Mouse (Mus musculus) adrenal gland, postnatal 10 days (tissue): ENCODE measurements at regions not wholly inside any gene's neighbourhood (a gene's known extent, or its start where the extent isn't known, plus 50 kb on each side); places are given as distances from the start of the nearest gene placed in this dataset.
"Not testable (repeated sequence)": the region's sequence is repeated elsewhere in the genome, so short reads cannot be mapped to it uniquely, and the experiment has no call there.

Experiments used
- DNase-seq: peaks from one replicate; pipeline ENCODE4 v3.0.0; 2021; ENCODE audit warnings: mixed read lengths

GRCm38 (mm10) chr6:5663433-5664175, 61.8 kb upstream of the Dync1i1 start:
- no peak for DNase-seq

DNA sequence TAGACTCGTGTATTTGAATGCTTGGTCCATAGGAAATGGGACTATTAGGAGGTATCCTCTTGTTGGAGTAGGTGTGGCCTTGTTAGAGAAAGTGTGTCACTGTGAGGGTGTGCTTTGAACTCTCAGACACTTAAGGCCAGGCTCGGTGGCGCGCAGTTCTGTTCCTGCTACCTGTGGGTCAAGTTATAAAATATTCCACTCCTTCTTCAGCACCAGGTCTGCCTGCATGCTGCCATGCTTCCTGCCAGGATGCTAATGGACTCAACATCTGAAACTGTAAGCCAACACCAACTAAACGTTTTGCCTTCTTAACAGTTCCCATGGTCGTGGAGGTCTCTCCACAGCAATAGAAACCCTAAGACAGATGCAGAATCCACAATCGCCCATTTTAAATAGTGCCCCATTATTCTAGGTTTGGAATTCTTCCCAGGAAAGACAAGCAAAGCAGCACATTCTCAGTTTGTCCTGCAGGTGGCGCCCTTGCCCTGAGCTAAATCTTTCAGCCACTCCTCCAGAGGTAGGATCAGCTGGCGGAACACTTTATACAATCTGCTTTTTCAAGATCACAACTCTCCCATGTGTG, 80.2 kb upstream of the Dync1i1 start:
- peak; percentile 87 for DNase-seq

- DNase-seq, result no peak
These were observed 91.2 kb upstream of the Dync1i1 start for GRCm38 (mm10) chr6:5634222-5634621.

GRCm38 (mm10) chr6:5633036-5633708, 92.3 kb upstream of the Dync1i1 start:
- DNase-seq, result peak; percentile 79

- DNase-seq, result no peak
These were observed 101.4 kb upstream of the Dync1i1 start for GRCm38 (mm10) chr6:5624085-5624484.

GRCm38 (mm10) chr6:5621582-5621981, 103.9 kb upstream of the Dync1i1 start:
- no peak for DNase-seq

DNA sequence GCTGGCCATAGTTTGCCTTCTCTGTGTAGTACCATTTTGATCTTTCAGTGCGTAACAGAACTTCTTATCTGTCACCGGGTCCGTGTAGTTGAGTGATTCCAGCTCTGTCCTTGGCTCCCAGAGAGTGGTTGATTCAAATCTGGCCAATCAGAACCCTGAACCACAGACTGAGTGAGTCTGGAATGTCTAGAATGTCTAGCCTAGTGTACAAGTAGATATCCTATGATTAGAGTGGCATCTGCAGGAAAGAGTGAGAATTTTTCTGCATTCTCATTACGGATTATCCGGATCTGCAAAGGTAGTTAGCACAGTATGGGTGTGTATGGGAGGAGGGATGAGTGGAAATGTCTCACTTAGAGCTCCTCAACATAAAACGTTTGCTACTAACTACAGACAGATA, 97.9 kb upstream of the Pdk4 start:
- no peak for DNase-seq

DNA sequence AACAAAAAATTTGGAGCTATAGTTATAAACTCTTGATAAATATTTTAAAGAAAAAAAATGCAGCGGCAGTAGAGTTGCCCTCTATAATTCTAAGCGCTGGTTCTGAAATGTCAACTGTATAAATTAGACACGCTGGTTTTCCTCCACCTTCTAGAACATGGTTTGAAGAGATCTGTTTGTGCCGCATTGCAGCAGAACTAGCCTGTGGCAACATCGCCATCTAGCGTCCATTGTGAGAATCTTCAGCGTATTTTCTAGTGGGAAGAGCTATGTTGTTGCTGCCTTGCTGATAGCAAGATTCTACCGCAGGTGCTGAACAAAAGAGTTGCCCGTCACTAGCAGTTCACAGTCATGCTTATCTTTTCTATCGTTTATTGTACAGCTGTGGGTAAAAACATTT, 93.5 kb upstream of the Pdk4 start:
- peak; percentile 77 for DNase-seq

DNA sequence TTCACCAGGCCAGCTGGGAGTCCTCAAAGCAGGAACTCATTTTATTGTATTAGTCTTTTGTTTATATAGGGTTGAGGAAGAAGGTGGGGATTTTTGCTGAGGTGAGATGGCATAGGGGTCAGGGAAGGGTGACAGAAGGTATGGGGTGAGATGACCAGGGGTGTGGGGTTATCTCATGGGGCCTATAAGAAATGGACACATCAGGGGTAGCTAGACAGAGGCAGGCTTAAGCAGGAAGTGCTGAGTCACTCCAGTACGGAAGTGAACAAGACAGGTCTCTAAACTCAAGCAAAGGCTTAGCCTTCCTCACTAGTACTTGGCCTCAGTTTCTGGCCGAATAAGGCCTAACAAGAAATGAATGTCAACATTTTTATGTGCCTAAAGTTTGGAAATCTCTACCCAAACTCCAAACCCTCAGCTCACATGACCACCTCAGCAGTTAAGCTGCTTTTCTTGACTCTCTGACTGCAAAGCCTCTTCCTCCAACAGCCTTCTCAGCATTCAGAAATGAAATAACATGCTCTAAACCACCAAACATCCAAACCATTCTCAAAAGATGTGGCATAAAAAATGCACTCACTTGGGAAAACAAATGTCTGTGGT, 86.9 kb upstream of the Pdk4 start:
- no peak for DNase-seq

DNA sequence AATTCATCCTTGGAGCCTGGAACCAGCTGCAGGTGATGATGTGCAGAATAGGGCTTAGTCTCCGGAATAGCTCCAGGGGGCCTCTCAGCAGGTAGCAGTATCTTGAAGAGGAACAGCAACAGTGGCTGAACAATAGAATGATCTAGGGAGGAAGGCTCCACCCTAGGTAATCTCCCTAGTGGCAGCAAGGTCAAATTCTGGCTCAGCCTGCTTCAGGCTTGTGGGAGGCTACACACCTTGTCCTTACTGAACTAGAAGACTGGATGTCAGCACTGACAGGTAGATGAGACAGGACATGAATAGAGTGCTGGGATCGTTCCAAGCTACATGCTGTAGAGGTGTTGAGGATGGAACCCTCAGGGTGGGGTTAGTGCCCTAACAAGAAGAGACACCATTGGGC, 80.8 kb upstream of the Pdk4 start:
- not testable (repeated sequence) for DNase-seq

DNA sequence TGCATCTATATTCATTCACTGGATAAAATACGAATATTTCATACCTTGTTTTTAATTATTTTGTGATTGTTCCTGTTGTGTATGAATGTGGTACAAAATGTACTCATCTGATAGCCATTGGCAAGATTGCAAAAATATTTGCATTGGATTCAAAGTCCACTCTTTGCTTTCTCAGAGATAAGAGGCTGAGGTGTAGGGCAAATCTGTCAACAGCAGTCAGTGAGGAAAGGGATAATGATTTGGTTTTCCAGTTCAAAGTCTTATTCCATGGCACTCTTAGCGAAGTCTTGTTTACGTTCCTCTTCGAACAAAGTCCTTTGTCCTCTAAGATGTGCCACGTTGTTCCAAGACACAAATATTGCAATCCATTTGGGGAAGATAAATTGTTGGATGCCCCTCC, 70.5 kb upstream of the Pdk4 start:
- DNase-seq, result no peak

DNA sequence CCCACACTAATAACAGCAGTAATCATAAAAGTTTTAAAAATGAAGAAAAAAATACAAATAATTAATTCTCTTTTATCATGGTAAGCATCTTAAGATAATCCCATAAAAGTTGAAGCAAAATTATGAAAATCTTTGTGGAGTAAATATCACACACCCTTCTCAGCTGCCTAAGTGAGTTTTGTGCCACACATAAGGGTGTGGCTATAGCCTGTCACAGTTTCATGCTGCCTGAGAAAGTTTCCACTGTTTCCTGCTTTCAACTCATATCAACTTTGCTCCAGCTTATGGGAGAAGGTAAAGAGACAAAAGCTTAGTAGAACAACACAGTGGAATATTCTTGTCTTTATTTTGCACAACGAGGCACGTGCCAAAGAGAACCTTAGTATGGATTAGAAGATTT, 68.9 kb upstream of the Pdk4 start:
- no peak for DNase-seq

GRCm38 (mm10) chr6:5553703-5554394, 57.7 kb upstream of the Pdk4 start:
- no peak for DNase-seq

DNA sequence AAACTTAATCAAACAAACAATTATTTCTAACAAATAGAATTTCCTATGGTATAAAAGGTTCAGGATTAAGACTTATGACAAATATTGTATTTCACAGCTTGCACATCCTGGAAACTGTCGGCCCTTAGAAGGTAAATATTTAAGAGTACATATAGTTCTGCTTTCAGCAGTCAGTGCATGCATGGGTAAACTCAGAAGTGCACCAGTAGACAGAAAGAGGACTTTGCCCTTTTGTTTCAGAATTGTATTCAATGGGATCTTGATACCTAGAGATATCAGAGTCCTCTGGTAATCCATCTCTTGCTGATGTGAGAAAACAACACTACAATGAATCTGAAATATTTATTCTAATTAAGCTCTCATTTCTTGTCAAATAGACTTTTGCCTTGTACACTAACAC, 54.0 kb upstream of the Pdk4 start:
- no peak for DNase-seq
